ENCODE assay signal across 8 mouse cellular contexts in genomic region chr5:135186231-135186620, GRCm38 (mm10). TPM values are rescaled to one million over a fixed set of nuclear protein-coding genes. Genes with fewer than 3 reads are reported as not detected.
DNase-seq lines count a peak whose midpoint lies in the region; ATAC-seq and TF ChIP-seq lines count a peak whose summit lies in the region.

No protein-coding gene starts in this region.

- DNase-seq in cerebellum, adult 9-10 months, result no peak
- DNase-seq in testis, postnatal 14 days (ENCODE audit: low spot score), result no peak
- DNase-seq in B cell, adult 2 months, result no peak
- DNase-seq in MN1 (ENCODE audit: low spot score), result no peak
- DNase-seq in layer of hippocampus, adult 8-10 months (ENCODE audit: low spot score in 2 of 2), result no peak

- no peaks in the 10 kb centered on the region for H3K9me3 ChIP-seq in liver, embryonic 15.5 days (replicated peaks)

- peaks cover 7% of the 10 kb centered on the region for H3K4me1 ChIP-seq in testis, adult 2 months (ENCODE audit: control insufficient read depth, insufficient read depth, low read length)
- peaks cover 51% of the 10 kb centered on the region for H3K4me1 ChIP-seq in liver, embryonic 15.5 days (replicated peaks)

- 0 out of 2 replicates have a peak, but pooled peaks have one; percentile 1 for ATAC-seq in cerebellum, adult (ENCODE audit: insufficient number of reproducible peaks, low FRiP score, low TSS enrichment)
- no peak for ATAC-seq in liver, embryonic 15.5 days (ENCODE audit: insufficient read depth)

- H3K4me3 ChIP-seq in testis, adult 2 months (ENCODE audit: control insufficient read depth, low read depth, low read length), result peak overlapping the region; percentile 91
- H3K4me3 ChIP-seq in liver, embryonic 15.5 days (replicated peaks), result peak overlapping the region; percentile 98

- no peak for TF ChIP-seq POLR2A in testis, adult 2 months (IDR thresholded peaks at IDR 0.05; ENCODE audit: control insufficient read depth, low read depth, low read length)

- peak overlapping the region; percentile 81 for H3K4me2 ChIP-seq in liver, embryonic 15.5 days

- WGBS in liver, embryonic 15.5 days (ENCODE audit: insufficient replicate concordance), result 15% methylated on average over 10 of the region's 10 CpGs

- no peak for TF ChIP-seq CTCF in testis, adult 2 months (IDR thresholded peaks at IDR 0.05; ENCODE audit: control insufficient read depth, insufficient read depth, insufficient replicate concordance, low read depth, low read length)

- peak overlapping the region; percentile 65 for H3K27ac ChIP-seq in testis, adult 2 months (ENCODE audit: control insufficient read depth, insufficient read depth, low read depth, low read length)
- H3K27ac ChIP-seq in liver, embryonic 15.5 days (replicated peaks), result peak overlapping the region; percentile 94

- no peaks in the 10 kb centered on the region for H3K27me3 ChIP-seq in testis, adult 2 months (ENCODE audit: control insufficient read depth, insufficient read depth, low read length)
- H3K27me3 ChIP-seq in liver, embryonic 15.5 days, result no peaks in the 10 kb centered on the region

- H3K36me3 ChIP-seq in testis, adult 2 months (ENCODE audit: control insufficient read depth, insufficient read depth, low read length), result no peaks in the 10 kb centered on the region; the same call in 1 of the 2 replicates
- peaks cover 38% of the 10 kb centered on the region for H3K36me3 ChIP-seq in liver, embryonic 15.5 days (replicated peaks)

- H3K9ac ChIP-seq in liver, embryonic 15.5 days, result peak overlapping the region; percentile 97

RNA-seq across cellular contexts. Expression of gene Baz1b, which starts 0.8 kb away (rescaled TPM):
- 6.4 and 7.7 TPM in 2 replicates for polyA plus RNA-seq in testis, adult 2 months (2012; rRNA removed)
- polyA plus RNA-seq in liver, embryonic 15.5 days (2015; fragmentation: Nextera tagmentation; extraction: Ambion mirVana), result 18.2 and 20.1 TPM in 2 replicates
- 10 to 100 TPM; 67.3 to 95.8 (median 83.4) TPM for total RNA-seq in layer of hippocampus, adult 8-10 months (2022)

RNA-seq across cellular contexts. Expression of gene Bcl7b, which starts 18.1 kb away (rescaled TPM):
- 33.8 and 36.7 TPM in 2 replicates for polyA plus RNA-seq in testis, adult 2 months (2012; rRNA removed)
- polyA plus RNA-seq in liver, embryonic 15.5 days (2015; fragmentation: Nextera tagmentation; extraction: Ambion mirVana), result 26.2 and 27.7 TPM in 2 replicates
- total RNA-seq in layer of hippocampus, adult 8-10 months (2022), result 10 to 100 TPM; 46.6 to 51.8 (median 49.6) TPM

RNA-seq across cellular contexts. Expression of gene Tbl2, which starts 36.8 kb away (rescaled TPM):
- 63.4 and 65.5 TPM in 2 replicates for polyA plus RNA-seq in testis, adult 2 months (2012; rRNA removed)
- polyA plus RNA-seq in liver, embryonic 15.5 days (2015; fragmentation: Nextera tagmentation; extraction: Ambion mirVana), result 11.7 and 12.2 TPM in 2 replicates
- total RNA-seq in layer of hippocampus, adult 8-10 months (2022), result 10 to 100 TPM; 25.4 to 34.4 (median 28.4) TPM
